Mouse (Mus musculus): Measurements from ENCODE around the gene Acadvl.
"Not testable (repeated sequence)": the region's sequence is repeated elsewhere in the genome, so short reads cannot be mapped to it uniquely, and the experiment has no call there.

The Acadvl gene

GRCm38 (mm10) chr11:70027397-70027796 is 12.2 kb upstream of the Acadvl start:
- no peak for DNase-seq (ENCODE audit: low spot score)

GRCm38 (mm10) chr11:70026689-70027088 is 11.5 kb upstream of the Acadvl start:
- no peak for DNase-seq (ENCODE audit: low spot score)

GRCm38 (mm10) chr11:70024151-70024514 is 8.9 kb upstream of the Acadvl start:
- no peak for DNase-seq (ENCODE audit: low spot score)

- DNase-seq (ENCODE audit: low spot score), result no peak
Measured at GRCm38 (mm10) chr11:70023481-70024150, 8.4 kb upstream of the Acadvl start.

GRCm38 (mm10) chr11:70021264-70022132 is 6.3 kb upstream of the Acadvl start:
- peak; percentile 99 for DNase-seq (ENCODE audit: low spot score)

- DNase-seq (ENCODE audit: low spot score), result peak; percentile 86
Measured at GRCm38 (mm10) chr11:70020731-70021263, 5.6 kb upstream of the Acadvl start.

- peak; percentile 56 for DNase-seq (ENCODE audit: low spot score)
Measured at GRCm38 (mm10) chr11:70020022-70020631, 4.9 kb upstream of the Acadvl start.

- no peak for DNase-seq (ENCODE audit: low spot score)
Measured at GRCm38 (mm10) chr11:70019495-70020021, 4.3 kb upstream of the Acadvl start.

- peak; percentile 68 for DNase-seq (ENCODE audit: low spot score)
Measured at GRCm38 (mm10) chr11:70018131-70018990, 3.1 kb upstream of the Acadvl start.

- no peak for DNase-seq (ENCODE audit: low spot score)
Measured at GRCm38 (mm10) chr11:70017199-70017767, 2.1 kb upstream of the Acadvl start.

- no peak for DNase-seq (ENCODE audit: low spot score)
Measured at GRCm38 (mm10) chr11:70016669-70017068, 1.5 kb upstream of the Acadvl start, which contains the start of gene Dlg4. TSS of gene Dlg4 (plus strand) at chr11:70016942.

- not testable (repeated sequence) for DNase-seq (ENCODE audit: low spot score)
Measured at GRCm38 (mm10) chr11:70016177-70016576, 966 bp upstream of the Acadvl start.

GRCm38 (mm10) chr11:70015677-70016076 is 466 bp upstream of the Acadvl start:
- no peak for DNase-seq (ENCODE audit: low spot score)

GRCm38 (mm10) chr11:70014051-70014450 is 1.2 kb downstream of the Acadvl start:
- DNase-seq (ENCODE audit: low spot score), result no peak

- no peak for DNase-seq (ENCODE audit: low spot score)
Measured at GRCm38 (mm10) chr11:70013408-70013807, 1.8 kb downstream of the Acadvl start.

GRCm38 (mm10) chr11:70012931-70013330 is 2.3 kb downstream of the Acadvl start:
- DNase-seq (ENCODE audit: low spot score), result no peak

GRCm38 (mm10) chr11:70010961-70011360 is 4.2 kb downstream of the Acadvl start:
- DNase-seq (ENCODE audit: low spot score), result no peak

GRCm38 (mm10) chr11:70010548-70010947 is 4.7 kb downstream of the Acadvl start:
- no peak for DNase-seq (ENCODE audit: low spot score)

- no peak for DNase-seq (ENCODE audit: low spot score)
Measured at GRCm38 (mm10) chr11:70010033-70010432, 5.2 kb downstream of the Acadvl start.

GRCm38 (mm10) chr11:70005521-70005920 is 9.7 kb downstream of the Acadvl start:
- no peak for DNase-seq (ENCODE audit: low spot score)

- DNase-seq (ENCODE audit: low spot score), result no peak
Measured at GRCm38 (mm10) chr11:70002471-70002870, 12.7 kb downstream of the Acadvl start.
